Mouse (Mus musculus): ENCODE data around the gene Chrdl2.
"Not testable (repeated sequence)": the region's sequence is repeated elsewhere in the genome, so short reads cannot be mapped to it uniquely, and the experiment has no call there.

Chrdl2 gene

GRCm38 (mm10) chr7:100036050-100036449, 30.1 kb downstream of the Chrdl2 start:
- DNase-seq (ENCODE audit: low spot score): no peak

- DNase-seq (ENCODE audit: low spot score): no peak
Observed at GRCm38 (mm10) chr7:100036495-100036894, 30.5 kb downstream of the Chrdl2 start.

- peak; percentile 38 for DNase-seq (ENCODE audit: low spot score)
Observed at GRCm38 (mm10) chr7:100042120-100042519, 36.1 kb downstream of the Chrdl2 start.

- no peak for DNase-seq (ENCODE audit: low spot score)
Observed at GRCm38 (mm10) chr7:100043096-100043495, 37.1 kb downstream of the Chrdl2 start.

DNA sequence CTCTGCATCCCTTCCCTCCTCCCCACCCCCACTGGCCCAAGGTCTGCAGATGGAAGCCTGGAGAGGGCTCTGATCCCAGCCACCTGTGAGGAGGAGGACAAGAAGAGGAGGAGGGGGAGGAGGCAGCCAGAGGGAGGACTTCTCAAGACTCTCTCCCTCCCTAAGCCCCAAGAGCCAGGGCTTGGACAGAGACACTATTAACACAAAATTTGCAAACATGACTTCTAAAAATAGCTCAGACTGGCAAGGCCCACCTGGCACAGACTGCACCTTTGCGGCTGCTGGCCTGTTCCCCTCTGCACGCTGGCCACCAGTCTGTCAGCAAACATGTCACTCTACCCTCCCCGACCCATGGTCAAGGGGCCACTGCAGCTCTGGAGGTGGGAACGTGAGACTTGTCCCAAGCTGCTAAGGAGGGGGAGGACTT, 37.6 kb downstream of the Chrdl2 start:
- no peak for DNase-seq (ENCODE audit: low spot score)

GRCm38 (mm10) chr7:100046486-100046885, 40.5 kb downstream of the Chrdl2 start:
- no peak for DNase-seq (ENCODE audit: low spot score)

GRCm38 (mm10) chr7:100051904-100052303, 45.9 kb downstream of the Chrdl2 start:
- no peak for DNase-seq (ENCODE audit: low spot score)

- not testable (repeated sequence) for DNase-seq (ENCODE audit: low spot score)
Observed at GRCm38 (mm10) chr7:100052991-100053390, 47.0 kb downstream of the Chrdl2 start.

DNA sequence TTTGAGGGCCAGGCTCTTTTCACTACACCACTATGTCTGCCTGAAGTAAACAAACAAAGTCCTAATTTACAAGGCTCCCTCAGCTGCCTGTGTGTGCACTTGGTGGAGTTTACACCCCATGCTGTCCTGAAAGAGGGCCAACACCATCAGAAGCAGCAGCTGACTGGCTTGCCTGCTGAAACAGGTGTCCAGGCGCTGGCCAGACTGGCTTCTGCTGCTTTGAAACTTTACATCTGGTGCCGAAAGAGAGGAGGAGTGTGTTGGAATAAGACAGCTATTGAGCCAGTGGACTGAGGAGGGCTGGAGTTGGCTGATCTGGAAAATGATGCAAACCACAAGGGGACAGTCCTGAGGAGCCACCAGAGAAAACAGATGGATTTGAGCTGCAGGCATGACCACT, 68.0 kb downstream of the Chrdl2 start:
- no peak for DNase-seq (ENCODE audit: low spot score)

DNA sequence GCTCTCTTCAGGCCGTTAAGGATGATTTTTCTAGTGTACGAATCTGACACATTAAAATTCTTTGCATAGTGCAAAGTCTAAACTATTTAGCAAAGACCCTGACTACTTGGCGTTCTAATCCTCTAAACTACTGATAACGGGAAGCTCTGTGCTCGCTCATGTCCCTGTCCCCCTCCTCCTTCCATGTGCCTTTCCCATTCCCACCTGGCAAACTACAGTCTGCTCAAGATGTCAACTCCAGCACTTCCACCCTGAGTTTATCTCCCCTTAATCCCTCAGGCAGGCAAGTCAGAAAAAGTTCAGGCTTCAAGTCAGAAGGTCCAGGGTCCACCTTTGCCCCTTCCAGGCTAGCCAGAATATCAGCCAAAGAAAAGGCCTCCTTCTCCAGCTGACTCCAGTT, 70.3 kb downstream of the Chrdl2 start:
- DNase-seq (ENCODE audit: low spot score): no peak

DNA sequence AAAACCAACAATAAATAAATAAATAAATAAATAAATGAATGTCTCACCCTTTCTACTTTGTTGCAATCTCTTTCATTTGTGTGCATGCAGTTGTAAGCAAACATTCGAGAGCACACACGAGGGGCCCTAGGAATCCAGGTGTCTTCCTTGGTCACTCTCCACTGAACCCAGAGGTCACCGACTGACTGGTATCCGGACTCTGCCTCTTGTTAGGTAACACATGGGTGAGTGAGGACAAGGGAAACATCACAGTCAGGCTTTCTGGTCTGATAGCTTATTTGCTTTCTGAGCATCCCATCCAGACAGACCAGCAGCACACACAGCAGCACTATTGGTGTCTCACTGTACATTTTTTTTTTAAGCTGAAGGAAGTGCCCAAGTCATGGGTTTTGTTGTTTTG, 71.1 kb downstream of the Chrdl2 start:
- DNase-seq (ENCODE audit: low spot score): no peak

- DNase-seq (ENCODE audit: low spot score): no peak
Observed at GRCm38 (mm10) chr7:100080087-100080781, 74.3 kb downstream of the Chrdl2 start.

DNA sequence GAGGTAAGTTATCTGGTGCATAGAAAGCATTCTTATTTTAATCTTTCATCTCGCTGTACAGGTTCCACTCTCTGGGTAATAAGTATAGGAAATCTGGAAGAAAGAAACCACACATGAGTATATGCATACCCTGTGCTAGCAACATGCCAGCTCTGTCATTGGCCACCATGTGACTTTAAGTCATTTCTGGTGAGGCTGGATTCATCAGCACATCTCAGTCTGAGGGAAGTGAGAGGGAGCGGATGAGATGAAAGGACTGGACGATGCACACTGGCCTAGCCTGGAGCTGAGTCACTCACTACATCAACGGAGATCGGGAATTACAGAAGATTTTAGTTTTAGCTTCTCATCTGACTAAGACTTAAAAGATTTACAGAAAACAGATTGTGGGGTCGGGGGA, 76.9 kb downstream of the Chrdl2 start:
- DNase-seq (ENCODE audit: low spot score): no peak

- peak; percentile 12 for DNase-seq (ENCODE audit: low spot score)
Observed at GRCm38 (mm10) chr7:100083812-100084211, 77.8 kb downstream of the Chrdl2 start.
